Mouse (Mus musculus): ENCODE results near the gene Shroom3.
A peak's percentile ranks its signal among the peaks of the same experiment; 100 is the strongest.

The Shroom3 gene

GRCm38 (mm10) chr5:92942166-92942565 is 258.9 kb downstream of the Shroom3 start:
- DNase-seq, result no peak

GRCm38 (mm10) chr5:92942577-92942976 is 259.3 kb downstream of the Shroom3 start:
- no peak for DNase-seq

GRCm38 (mm10) chr5:92944867-92945266 is 261.6 kb downstream of the Shroom3 start:
- DNase-seq, result no peak

- no peak for DNase-seq
Measured at GRCm38 (mm10) chr5:92948972-92949745, 265.9 kb downstream of the Shroom3 start.

GRCm38 (mm10) chr5:92950583-92950982 is 267.3 kb downstream of the Shroom3 start:
- no peak for DNase-seq

- peak; percentile 51 for DNase-seq
Measured at GRCm38 (mm10) chr5:92951079-92951478, 267.8 kb downstream of the Shroom3 start.

- DNase-seq, result no peak
Measured at GRCm38 (mm10) chr5:92953865-92954264, 270.6 kb downstream of the Shroom3 start.

- DNase-seq, result peak; percentile 89
Measured at GRCm38 (mm10) chr5:92954323-92954722, 271.1 kb downstream of the Shroom3 start.

- no peak for DNase-seq
Measured at GRCm38 (mm10) chr5:92954827-92955475, 271.7 kb downstream of the Shroom3 start.

GRCm38 (mm10) chr5:92959287-92959686 is 276.1 kb downstream of the Shroom3 start:
- no peak for DNase-seq

GRCm38 (mm10) chr5:92959708-92960107 is 276.5 kb downstream of the Shroom3 start:
- no peak for DNase-seq

GRCm38 (mm10) chr5:92961353-92961752 is 278.1 kb downstream of the Shroom3 start:
- DNase-seq, result no peak

GRCm38 (mm10) chr5:92961770-92962231 is 278.6 kb downstream of the Shroom3 start:
- no peak for DNase-seq

GRCm38 (mm10) chr5:92964691-92965090 is 281.5 kb downstream of the Shroom3 start:
- DNase-seq, result no peak

- DNase-seq, result no peak
Measured at GRCm38 (mm10) chr5:92967143-92967542, 283.9 kb downstream of the Shroom3 start.

GRCm38 (mm10) chr5:92967906-92968305 is 284.7 kb downstream of the Shroom3 start:
- DNase-seq, result no peak

- no peak for DNase-seq
Measured at GRCm38 (mm10) chr5:92969443-92969842, 286.2 kb downstream of the Shroom3 start.

- no peak for DNase-seq
Measured at GRCm38 (mm10) chr5:92969926-92970325, 286.7 kb downstream of the Shroom3 start.

GRCm38 (mm10) chr5:92970480-92970879 is 287.2 kb downstream of the Shroom3 start:
- DNase-seq, result no peak

GRCm38 (mm10) chr5:92980393-92980792 is 297.2 kb downstream of the Shroom3 start:
- DNase-seq, result no peak

- peak; percentile 46 for DNase-seq
Measured at GRCm38 (mm10) chr5:92980862-92981261, 297.6 kb downstream of the Shroom3 start.

GRCm38 (mm10) chr5:92982673-92983072 is 299.4 kb downstream of the Shroom3 start:
- DNase-seq, result no peak

- DNase-seq, result no peak
Measured at GRCm38 (mm10) chr5:92983942-92984341, 300.7 kb downstream of the Shroom3 start.

GRCm38 (mm10) chr5:92984692-92985091 is 301.5 kb downstream of the Shroom3 start:
- DNase-seq, result no peak
